Mouse (Mus musculus) right cerebral cortex, postnatal 25 days (tissue): ENCODE data around the gene Ntn5.
"Not testable (repeated sequence)": the region's sequence is repeated elsewhere in the genome, so short reads cannot be mapped to it uniquely, and the experiment has no call there.

Experiments used
- DNase-seq: peaks from one replicate; pipeline ENCODE4 v3.0.0; 2022

Gene Ntn5

DNA sequence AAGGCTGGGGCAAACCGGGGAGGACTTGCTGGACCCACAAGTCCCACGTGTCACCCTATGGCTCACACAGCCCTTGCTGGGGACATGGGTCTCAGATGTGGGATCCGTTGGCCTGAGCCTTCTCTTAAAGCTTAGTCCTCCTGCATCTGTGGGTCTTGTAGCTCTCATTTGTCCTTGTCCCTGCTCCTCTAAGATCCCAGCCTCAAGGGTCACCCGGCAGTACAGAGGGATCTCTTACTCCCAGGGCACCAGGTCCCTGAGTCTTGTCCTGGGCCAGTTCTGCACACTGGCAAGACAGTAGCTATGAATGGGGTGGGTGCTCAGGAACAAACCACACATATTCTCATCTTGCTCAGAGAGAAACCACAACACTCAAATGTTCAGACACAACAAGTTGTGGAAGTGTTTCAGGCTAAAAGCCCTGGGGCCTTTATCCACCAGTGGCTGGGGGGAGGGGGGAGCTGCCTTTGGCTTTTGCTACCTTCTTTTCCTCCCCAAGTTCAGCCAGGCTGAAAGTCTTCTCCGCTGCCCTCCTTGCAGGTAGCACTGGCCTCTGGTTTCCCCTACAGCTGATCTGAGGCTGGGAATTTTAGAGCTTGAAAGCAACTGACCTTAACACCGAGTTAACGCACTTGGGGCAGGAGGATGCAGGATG lies at the start of gene Ntn5:
Gene Ntn5, plus strand, starts transcription at position 627 of the 655 bp plus-strand sequence.
- no peak for DNase-seq

- no peak for DNase-seq
These were observed 48.7 kb upstream of the Ntn5 start for GRCm38 (mm10) chr7:45634946-45635681.

- DNase-seq: no peak
These were observed 47.8 kb upstream of the Ntn5 start for GRCm38 (mm10) chr7:45635711-45636688.

GRCm38 (mm10) chr7:45637710-45638109 lies 46.1 kb upstream of the Ntn5 start:
- DNase-seq: no peak

GRCm38 (mm10) chr7:45638623-45639401 lies 45.0 kb upstream of the Ntn5 start:
- DNase-seq: peak; percentile 94

- no peak for DNase-seq
These were observed 44.2 kb upstream of the Ntn5 start, which contains the start of gene Mamstr for GRCm38 (mm10) chr7:45639561-45640027. Mamstr (plus strand) TSS chr7:45639977.

DNA sequence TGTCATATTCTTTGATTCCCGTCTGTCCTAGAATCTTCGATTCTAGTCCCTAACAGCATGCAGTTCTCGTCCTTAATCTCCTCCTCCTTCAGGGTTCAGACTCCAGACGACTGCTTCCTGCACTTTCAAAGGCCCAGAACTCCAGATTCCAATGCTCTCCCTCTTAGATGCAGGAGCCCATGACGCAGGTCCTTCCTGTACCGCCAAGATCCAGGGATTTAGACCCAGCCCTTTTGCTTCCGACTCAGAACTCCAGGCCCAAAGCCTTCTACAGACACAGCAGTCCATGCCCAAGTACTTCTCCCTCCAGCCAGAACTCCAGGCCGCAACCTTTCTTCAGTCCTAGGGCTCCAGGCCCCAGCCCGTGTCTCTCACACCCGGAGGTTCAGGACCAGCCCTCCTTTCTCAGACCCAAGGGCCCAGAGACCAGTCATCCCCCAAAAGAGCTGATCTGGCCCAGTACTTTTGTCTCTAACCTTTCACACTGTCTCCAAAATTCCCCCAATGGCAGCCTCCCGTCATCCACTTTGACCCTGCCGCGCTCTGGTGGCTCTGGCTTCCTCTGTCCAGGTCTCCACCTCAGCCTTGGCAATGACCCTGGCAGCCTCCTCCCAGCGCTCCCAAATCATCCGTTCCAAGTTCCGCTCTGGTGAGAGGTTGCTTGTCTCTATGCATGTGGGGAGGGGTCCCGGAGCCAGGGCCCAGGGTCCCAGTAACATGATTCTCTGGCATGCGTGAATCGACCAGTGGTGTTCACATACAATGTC lies 43.4 kb upstream of the Ntn5 start:
- no peak for DNase-seq

DNA sequence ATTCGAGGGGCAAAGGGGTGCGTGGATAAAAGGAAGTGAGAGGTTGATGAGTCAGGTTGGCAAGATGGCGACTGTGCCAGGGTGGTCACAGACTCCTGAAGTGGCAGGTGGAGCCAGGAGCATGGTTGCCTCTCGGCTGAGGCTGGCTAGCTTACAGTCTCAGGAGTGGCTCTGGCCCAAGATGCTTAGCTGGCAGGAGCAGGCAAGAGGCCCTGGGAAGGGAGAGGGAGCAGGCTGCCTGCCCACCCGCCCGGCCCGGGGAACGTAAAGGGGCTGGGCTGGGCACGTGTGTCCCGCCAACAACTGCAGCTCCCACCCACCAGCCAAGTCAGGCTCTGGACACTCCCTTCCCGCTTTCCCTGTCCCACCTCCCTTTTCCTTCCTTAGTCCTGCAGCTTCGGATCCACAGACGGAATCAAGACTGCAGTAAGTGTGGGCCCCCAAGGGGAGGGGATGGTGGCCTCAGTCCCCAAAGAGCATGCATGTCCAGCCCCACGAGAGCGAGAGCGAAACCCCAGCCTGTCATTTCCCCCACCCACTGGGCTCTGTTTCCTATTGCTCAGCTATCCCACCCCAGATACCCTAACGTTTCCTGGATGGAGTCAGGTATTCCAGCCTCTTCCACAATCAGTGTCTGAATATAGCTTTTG lies 42.3 kb upstream of the Ntn5 start:
- DNase-seq: no peak

DNA sequence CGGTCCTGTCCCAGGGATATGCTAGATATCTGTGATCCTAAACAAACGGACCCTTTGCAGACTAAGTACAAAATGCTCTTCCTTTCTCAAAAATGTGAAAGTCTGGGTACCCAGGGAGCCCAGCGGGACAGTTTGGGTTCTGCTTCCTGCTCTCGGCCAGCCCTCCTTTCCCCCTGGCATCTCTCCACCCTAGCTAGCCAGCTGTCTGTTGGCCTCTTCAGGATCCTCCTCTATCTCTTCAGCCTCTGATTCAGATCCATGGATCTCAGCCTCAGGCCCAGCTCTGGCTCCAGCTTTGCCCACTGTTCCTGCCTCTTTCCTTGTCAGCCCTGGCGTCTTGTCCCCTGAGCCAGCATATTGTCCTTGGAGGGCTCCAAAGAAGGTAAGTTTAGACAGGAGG lies 41.7 kb upstream of the Ntn5 start:
- no peak for DNase-seq

- DNase-seq: no peak
These were observed 41.1 kb upstream of the Ntn5 start for GRCm38 (mm10) chr7:45642503-45643255.

DNA sequence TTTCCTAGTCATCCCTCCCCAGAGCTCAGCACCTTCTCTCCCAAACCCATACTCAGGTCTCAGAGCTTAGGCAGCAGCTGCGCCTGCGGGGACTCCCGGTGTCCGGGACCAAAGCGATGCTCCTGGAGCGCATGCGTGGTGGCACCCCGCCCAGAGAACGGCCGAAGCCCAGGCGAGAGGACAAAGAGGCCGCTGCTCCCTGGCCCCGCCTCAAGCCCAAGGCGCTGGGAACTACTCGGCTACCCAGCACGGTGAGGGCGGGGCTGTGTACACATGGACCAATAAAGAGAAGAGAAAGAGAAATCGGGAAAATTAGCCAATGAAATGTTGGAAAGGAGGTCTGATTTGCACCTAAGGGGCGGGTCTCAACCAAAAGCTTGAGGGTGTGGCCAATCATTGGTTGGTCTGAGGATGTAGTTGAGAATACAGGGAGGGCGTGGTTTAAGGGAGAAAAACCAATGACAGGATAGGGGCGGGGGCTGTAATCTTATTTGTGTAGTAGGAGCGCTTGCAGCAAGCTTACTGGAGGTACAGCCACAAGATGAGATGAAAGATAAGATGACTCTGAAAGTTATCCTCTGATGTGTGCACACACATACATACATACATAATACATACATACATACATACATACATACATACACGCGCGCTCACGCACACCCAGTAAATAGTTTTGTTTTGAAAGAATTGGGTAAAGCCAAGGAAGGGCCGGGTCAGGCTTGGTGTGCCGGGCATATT lies 40.2 kb upstream of the Ntn5 start:
- DNase-seq: peak; percentile 90

DNA sequence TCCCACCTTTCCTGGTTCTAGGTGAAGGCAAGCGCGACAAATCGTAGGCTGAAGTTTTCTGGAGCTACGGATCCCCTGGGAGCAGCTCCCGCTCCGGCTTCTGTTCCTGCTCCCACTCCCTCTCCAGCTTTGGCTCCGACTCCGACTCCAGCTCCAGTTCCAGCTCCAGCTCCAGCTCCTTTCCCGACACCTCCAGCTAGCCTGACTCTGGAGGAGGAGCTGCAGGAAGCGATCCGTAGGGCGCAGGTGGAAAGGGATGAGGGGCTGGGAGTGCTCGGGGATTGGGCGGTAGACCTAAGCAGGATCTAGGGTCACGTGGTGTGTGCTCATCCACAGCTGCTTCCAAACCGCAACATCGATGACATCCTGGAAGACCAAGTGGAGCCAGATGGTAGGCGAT lies 39.6 kb upstream of the Ntn5 start:
- peak; percentile 75 for DNase-seq

DNA sequence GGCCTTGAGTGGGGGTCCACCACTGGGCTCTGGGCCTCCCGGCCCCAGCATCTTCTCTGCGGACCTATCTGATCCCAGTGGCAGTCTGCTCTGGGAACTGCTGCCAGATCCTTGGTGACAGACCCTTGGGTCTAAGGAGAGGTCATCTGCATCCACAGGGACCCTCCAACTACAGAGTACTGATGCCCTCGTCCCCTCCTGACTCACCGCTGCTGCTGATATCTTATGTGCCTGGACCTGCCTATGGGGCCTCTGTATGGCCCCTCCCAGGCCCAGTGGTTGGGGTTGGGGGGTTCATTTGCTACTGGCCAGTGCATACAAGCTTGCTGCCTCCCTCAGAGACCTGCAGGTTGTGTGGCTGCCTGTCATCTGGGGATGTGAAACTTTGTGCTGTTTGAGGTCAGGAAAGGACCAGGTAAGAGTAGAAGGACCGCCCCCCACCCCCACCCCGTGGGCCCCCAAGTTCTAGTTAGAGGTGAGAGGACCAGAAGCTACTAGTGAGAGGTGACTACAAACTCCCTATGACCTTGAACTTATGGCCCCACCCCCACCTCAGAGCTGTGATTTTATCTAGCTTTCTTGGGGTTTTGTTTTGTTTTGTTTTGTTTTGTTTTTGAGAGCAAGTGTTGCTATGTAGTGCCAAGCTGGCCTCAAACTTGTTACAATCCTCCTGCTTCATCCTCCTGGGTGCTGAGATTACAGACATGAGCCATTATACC lies 38.8 kb upstream of the Ntn5 start:
- no peak for DNase-seq

- DNase-seq: no peak
These were observed 38.2 kb upstream of the Ntn5 start for GRCm38 (mm10) chr7:45645591-45645971.

GRCm38 (mm10) chr7:45646671-45647070 lies 37.2 kb upstream of the Ntn5 start:
- DNase-seq: no peak

DNA sequence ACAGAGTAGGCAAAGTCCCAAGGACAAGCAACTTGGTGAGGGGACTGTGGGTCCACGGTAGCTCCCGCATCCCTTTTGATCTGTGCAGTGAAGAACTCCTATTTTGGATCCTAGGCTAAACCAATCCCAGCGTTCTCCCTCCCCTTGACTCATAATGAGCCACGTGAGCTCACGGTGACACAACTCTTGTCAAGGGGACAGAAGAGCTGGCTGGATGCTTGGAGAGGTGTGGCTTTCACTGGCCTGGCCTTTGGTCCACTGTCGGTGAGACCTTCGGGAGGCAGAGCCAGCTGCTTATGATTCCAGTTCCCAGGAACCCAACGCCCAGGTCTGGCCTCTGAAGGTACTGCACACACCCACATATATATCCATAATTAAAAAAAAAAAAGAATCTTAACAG lies 34.5 kb upstream of the Ntn5 start:
- DNase-seq: no peak

DNA sequence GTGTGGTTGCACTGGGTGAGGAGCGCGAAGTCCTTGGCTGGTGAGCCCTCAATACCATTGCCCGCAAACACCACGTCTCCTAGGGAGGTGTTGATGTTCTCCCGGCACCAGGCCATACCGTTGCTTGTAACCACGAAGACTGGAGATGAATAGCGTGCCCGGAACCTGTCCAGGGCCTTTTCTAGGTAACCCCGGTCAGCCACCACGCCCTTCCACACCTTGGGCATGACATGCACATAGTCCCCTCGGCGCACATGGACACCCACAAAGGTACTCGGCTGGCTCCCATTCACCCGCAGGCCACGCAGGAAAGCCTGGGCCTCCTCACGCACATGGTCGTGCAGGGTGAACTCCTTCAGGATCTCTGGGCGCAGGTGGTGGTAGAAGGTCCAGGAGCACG lies 33.3 kb upstream of the Ntn5 start:
- DNase-seq: not testable (repeated sequence)

- no peak for DNase-seq
These were observed 29.3 kb upstream of the Ntn5 start for GRCm38 (mm10) chr7:45654424-45655047.
